Mouse (Mus musculus) embryonic facial prominence, embryonic 10.5 days (tissue): ENCODE data around the gene 3110082I17Rik. TPM values are rescaled to one million over a fixed set of nuclear protein-coding genes. Genes with fewer than 3 reads are reported as not detected.
A peak's percentile ranks its signal among the peaks of the same experiment; 100 is the strongest.

Source experiments
- DNase-seq: peaks from one replicate; pipeline ENCODE4 v3.0.0-alpha.2; 2017; ENCODE audit warnings: low spot score
- H3K27ac ChIP-seq: fragments of 300-500 bp; sonication (generic); replicated peaks from 2 replicates; pipeline ENCODE4 v1.5.1; 2016; ENCODE audit warnings: mild to moderate bottlenecking
- H3K27me3 ChIP-seq: fragments of 300-500 bp; sonication (generic); replicated peaks from 2 replicates; pipeline ENCODE4 v1.6.1; 2016; ENCODE audit warnings: low read depth, mild to moderate bottlenecking; ENCODE audit not compliant: poor library complexity, severe bottlenecking
- H3K36me3 ChIP-seq: fragments of 300-500 bp; sonication (generic); replicated peaks from 2 replicates; pipeline ENCODE4 v1.6.1; 2016; ENCODE audit warnings: mild to moderate bottlenecking, moderate library complexity
- H3K4me1 ChIP-seq: fragments of 300-500 bp; sonication (generic); 2 replicates; pipeline ENCODE4 v1.6.1; 2016
- H3K4me3 ChIP-seq: fragments of 300-500 bp; sonication (generic); 2 replicates; pipeline ENCODE4 v1.5.1; 2016; ENCODE audit warnings: mild to moderate bottlenecking, moderate library complexity
- H3K9me3 ChIP-seq: fragments of 300-500 bp; sonication (generic); 2 replicates; pipeline ENCODE4 v1.6.1; 2016; ENCODE audit warnings: mild to moderate bottlenecking
- WGBS: fragments of 180-500 bp; shearing (Covaris S2); methylation state at CpG from one replicate; pipeline ENCODE4 v1.1.7; 2016; 5-methylcytosine and 5-hydroxymethylcytosine counted together
- polyA plus RNA-seq: library from polyadenylated mRNA; unstranded; fragments of >200 nt; fragmentation: Nextera tagmentation; extraction: Ambion mirVana; gene quantifications from 2 replicates; pipeline ENCODE4 v1.2.1, GENCODE M21; 2016

The 3110082I17Rik gene
- polyA plus RNA-seq, 1 experiment from 2014 or later, result 58.5 TPM

DNA sequence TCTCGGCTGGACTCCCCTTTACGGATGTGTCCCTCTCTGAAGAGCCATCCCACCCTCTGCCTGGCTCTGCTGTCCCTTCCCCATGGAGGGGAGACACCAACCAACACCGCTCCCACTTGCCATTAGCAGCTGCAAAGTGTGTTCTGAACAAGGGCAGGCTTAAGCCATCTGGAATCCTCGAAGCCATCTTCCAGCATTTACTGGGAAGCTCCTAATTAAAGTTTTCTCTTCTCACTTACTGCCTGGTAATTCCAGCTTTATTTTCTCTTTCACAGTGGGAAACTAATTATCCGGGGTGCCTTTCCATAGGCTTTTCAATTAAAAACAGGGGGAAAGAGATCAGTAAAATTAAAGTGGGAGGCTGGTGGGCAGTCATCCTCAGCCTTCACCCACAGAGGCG is 28.0 kb downstream of the 3110082I17Rik start:
- no peaks in the 10 kb centered on the region for H3K9me3 ChIP-seq
- H3K4me3 ChIP-seq, result no peak overlapping the region
- 51% methylated on average over 6 of the region's 6 CpGs for WGBS
- peaks cover 47% of the 10 kb centered on the region for H3K4me1 ChIP-seq
- no peak overlapping the region for H3K27ac ChIP-seq
- no peaks in the 10 kb centered on the region for H3K27me3 ChIP-seq
- peaks cover 10% of the 10 kb centered on the region for H3K36me3 ChIP-seq
- DNase-seq, result no peak

DNA sequence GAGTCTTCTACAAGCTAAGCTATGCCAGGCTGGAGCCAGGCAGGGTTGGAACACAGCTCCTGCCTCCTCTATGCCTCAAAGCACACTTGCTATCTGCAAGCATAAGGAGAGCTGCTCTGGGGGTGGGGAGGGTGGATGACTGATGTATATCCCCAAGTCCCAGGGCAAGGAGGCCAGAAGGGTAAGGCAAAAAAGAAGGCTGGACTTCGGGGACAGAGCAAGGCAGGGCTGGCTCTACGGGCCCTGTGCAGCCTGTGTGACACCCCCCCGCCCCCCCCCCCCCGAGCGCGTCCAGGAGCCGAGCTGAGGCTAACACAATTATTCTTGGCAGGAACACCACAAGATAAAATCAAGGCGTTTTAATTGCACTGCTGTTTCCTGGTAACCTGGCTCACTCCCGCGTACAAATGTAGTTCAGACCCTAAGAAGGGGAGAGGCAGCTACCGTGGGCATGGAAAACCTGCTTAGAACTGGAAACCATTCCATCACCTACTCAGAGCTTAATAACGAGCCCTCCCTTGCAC is 30.4 kb downstream of the 3110082I17Rik start:
- H3K36me3 ChIP-seq, result peaks cover 12% of the 10 kb centered on the region; the same call in 1 of the 2 replicates
- no peaks in the 10 kb centered on the region for H3K9me3 ChIP-seq
- peaks cover 38% of the 10 kb centered on the region for H3K4me1 ChIP-seq
- DNase-seq, result no peak
- no peak overlapping the region for H3K27ac ChIP-seq
- H3K27me3 ChIP-seq, result no peaks in the 10 kb centered on the region
- no peak overlapping the region for H3K4me3 ChIP-seq
- 70% methylated on average over 12 of the region's 12 CpGs for WGBS

DNA sequence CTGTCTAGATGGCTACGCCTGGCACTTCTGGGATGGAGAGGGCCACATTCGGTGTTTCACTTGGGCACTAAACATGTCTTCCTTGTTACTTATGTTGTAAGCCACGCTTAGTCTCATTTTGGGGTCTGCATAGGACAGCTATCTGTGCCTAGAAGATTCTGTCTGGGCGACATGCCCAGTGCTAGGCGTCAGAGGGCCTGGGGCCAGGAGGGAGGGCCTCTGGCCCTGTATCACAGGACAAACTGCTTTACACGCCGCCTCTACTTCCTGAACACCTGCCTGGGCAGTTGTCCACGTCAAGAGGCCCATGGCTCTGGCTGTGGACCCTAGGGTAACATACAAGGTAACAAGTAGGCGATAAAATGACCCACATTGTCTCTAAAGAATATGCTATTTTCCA is 32.3 kb downstream of the 3110082I17Rik start:
- H3K4me3 ChIP-seq, result no peak overlapping the region
- DNase-seq, result no peak
- WGBS, result 90% methylated on average over 9 of the region's 9 CpGs
- H3K27me3 ChIP-seq, result no peaks in the 10 kb centered on the region
- H3K36me3 ChIP-seq, result peaks cover 12% of the 10 kb centered on the region; the same call in 1 of the 2 replicates
- H3K4me1 ChIP-seq, result peaks cover 34% of the 10 kb centered on the region
- no peaks in the 10 kb centered on the region for H3K9me3 ChIP-seq
- H3K27ac ChIP-seq, result no peak overlapping the region

DNA sequence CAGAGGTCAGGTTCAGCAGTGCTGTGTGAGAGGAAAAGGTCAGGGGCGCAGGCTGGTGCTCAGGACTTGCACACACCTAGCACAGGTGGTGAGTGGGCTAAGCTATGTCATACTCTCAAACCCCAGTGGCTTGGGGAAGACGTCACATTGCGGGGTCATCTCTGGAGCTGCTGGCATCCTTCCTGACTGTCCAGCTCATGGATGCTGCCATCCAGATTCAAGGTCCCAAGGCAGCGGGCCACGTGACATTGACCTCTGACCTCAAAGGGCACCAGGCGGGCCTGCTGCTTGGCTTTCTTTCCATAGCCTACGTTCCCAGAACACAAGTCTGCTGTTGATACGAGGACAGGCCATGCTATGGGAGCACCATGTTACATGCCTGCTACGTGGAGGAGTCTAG is 33.3 kb downstream of the 3110082I17Rik start:
- Histone ChIP-seq H3K9me3 (no peaks in the 10 kb centered on the region), H3K27me3 (no peaks in the 10 kb centered on the region), H3K27ac (no peak overlapping the region), H3K4me3 (no peak overlapping the region), H3K4me1 (peaks cover 32% of the 10 kb centered on the region), H3K36me3 (peaks cover 12% of the 10 kb centered on the region; the same call in 1 of the 2 replicates)
- WGBS, result 82% methylated on average over 9 of the region's 9 CpGs
- no peak for DNase-seq

DNA sequence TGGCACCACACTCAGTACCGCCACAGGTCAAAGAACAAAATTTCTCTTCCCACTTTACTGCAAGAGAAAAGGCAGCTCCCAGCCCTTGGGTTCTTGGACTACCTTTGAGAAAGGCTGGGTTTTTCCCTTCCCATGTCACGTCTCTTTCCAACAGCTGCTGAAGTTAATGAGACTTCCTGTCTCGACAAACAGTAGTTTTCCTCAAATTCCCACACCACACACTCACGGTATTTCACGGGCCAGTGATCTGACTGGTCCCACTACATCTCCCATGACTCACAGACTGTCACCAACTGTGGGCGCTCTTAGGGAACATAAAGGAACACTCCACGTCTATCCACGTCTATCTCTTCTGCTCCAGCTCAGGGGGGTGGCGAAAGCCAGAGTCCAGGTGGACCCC is 35.1 kb downstream of the 3110082I17Rik start:
- H3K27ac ChIP-seq, result no peak overlapping the region
- H3K4me1 ChIP-seq, result peaks cover 20% of the 10 kb centered on the region
- no peak overlapping the region for H3K4me3 ChIP-seq
- H3K27me3 ChIP-seq, result no peaks in the 10 kb centered on the region
- 86% methylated on average over 9 of the region's 9 CpGs for WGBS
- DNase-seq, result no peak
- H3K36me3 ChIP-seq, result peaks cover 12% of the 10 kb centered on the region; the same call in 1 of the 2 replicates
- no peaks in the 10 kb centered on the region for H3K9me3 ChIP-seq

DNA sequence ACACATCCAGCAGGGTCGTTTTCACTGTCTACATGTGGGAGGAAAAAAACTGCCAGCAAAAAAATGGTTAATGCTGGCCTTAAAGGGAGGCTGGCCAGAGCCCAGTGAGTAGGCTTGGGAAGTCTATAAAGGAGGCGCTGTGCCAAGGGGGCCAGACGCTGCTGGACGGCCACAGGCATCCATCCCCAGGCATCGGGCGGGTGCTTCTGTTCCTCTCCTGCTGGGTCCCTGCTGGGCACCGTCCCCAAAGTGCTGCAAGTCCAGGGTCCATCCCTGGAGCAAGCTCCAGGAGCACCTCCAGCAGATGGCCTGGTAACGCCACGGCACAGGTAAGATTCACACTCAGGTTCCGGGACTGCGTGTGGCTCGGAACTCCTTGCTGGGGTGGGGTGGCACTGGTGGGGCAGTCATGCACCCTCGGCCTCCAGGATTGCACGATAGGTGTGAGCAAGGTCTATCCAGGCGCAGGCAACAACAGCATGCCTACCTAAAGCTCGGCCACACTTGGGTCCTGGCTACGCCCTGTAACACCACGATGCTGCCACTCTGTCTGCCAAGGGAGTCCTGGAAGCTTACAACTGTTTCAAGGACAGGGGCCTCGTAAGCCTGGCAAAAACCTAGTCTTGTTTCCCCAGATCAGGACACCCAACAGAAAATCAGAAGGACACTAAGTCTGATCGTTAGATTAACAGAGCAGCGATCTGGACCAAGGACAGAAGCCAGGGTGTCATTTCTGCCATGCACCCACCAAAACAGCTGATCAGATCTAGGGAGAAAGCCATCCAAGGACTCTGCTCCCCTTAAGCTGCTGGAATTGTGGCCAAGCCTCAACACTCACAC is 37.1 kb downstream of the 3110082I17Rik start, which contains the start of gene Gper1:
Gene Gper1, plus strand, starts transcription at position 126 of the 840 bp plus-strand sequence.
- 63% methylated on average over 21 of the region's 21 CpGs for WGBS
- H3K27ac ChIP-seq, result 0 out of 2 replicates have a peak within 1 kb of the TSS, but pooled peaks have one; percentile 44
- peaks cover 18% of the 10 kb centered on the region for H3K4me1 ChIP-seq
- no peak within 1 kb of the TSS for H3K4me3 ChIP-seq
- no peak for DNase-seq
- no peaks in the 10 kb centered on the region for H3K9me3 ChIP-seq
- H3K36me3 ChIP-seq, result peaks cover 12% of the 10 kb centered on the region; the same call in 1 of the 2 replicates
- H3K27me3 ChIP-seq, result no peaks in the 10 kb centered on the region

DNA sequence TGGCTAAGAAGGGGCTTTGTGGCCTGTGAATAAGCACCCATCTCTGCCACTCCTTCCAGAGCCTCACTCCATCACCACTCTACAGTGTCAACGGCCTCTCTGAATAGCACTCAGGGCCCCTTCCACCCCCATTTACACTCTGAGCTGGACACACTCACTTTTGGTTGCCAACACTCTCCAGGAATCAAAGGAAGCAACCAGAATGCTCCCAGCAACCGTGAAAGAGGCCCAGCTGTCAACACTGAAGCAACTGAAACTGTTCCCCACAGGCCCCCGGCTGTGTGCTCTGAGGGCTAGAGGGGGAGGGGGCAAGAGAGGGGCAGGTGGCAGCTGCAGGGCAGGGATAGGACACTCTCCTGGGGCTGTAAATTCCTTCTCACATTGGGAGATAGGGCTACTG is 41.7 kb downstream of the 3110082I17Rik start:
- Histone ChIP-seq H3K4me1 (peaks cover 20% of the 10 kb centered on the region), H3K36me3 (peaks cover 29% of the 10 kb centered on the region), H3K4me3 (no peak overlapping the region), H3K27ac (peak overlapping the region; percentile 54), H3K9me3 (0 out of 2 replicates have a peak, but pooled peaks cover 5% of the 10 kb centered on the region), H3K27me3 (no peaks in the 10 kb centered on the region)
- WGBS, result 40% methylated on average over 3 of the region's 3 CpGs
- DNase-seq, result no peak

DNA sequence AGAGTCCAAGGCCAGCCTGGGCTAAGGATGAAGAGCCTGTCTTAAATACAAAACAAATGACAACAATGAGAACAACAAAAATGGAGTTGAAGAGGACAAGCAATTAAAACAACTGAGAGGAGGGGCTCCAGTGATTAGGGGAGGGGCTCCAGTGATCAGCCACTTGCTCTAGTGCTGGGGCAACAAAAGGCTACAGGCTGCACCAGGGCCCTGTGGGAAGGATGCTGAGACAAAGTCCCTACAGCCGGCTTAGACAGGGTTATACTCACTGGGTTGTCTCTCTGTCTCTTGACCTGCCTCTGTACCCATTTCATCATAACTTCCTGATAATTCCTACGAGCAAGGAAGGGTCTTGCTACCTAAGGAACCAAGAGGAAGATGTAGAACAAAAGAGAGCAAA is 42.2 kb downstream of the 3110082I17Rik start:
- Histone ChIP-seq H3K27ac (peak overlapping the region; percentile 54), H3K27me3 (no peaks in the 10 kb centered on the region), H3K9me3 (0 out of 2 replicates have a peak, but pooled peaks cover 5% of the 10 kb centered on the region), H3K4me3 (no peak overlapping the region), H3K4me1 (peaks cover 16% of the 10 kb centered on the region), H3K36me3 (peaks cover 29% of the 10 kb centered on the region)
- DNase-seq, result no peak
- WGBS, result 83% methylated on average over 2 of the region's 2 CpGs

DNA sequence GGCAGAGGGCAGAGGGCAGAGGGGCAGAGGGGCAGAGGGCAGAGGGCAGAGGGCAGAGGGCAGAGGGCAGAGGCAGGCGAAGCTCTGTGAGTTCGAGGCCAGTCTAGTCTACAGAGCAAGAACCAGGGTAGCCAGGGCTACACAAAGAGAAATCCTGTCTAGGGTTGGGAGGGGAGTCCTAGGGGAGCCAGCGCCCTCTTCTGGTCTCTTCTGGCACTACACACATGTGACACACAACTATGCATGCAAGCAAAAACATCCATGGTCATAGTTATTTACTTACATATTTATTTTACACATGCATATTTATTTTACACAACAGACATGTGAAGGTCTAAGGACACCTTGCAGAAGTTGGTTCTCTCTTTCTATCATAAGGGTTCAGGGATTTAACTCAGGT is 42.8 kb downstream of the 3110082I17Rik start:
- H3K36me3 ChIP-seq, result peaks cover 29% of the 10 kb centered on the region
- 87% methylated on average over 3 of the region's 3 CpGs for WGBS
- H3K9me3 ChIP-seq, result 0 out of 2 replicates have a peak, but pooled peaks cover 5% of the 10 kb centered on the region
- H3K4me3 ChIP-seq, result no peak overlapping the region
- no peaks in the 10 kb centered on the region for H3K27me3 ChIP-seq
- peaks cover 14% of the 10 kb centered on the region for H3K4me1 ChIP-seq
- no peak overlapping the region for H3K27ac ChIP-seq
- DNase-seq, result no peak

DNA sequence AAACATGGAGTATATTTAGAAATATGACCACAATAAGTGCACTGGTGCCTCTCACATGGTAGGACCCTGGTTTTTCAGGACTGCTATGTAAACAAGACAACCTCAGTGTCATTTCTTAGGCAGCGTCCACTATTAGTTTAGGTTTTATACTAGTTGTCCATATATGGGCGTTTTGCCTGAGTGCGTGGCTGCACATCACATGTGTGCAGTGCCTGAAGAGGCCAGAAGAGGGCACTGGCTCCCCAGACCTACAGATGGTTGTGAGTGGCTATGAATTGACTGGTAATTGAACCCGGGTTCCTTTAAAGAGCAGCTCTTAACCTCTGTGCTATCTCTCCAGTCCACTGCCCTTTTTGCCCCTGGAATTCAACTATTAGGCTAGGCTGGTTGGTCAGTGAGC is 43.4 kb downstream of the 3110082I17Rik start:
- 94% methylated on average over 4 of the region's 4 CpGs for WGBS
- Histone ChIP-seq H3K9me3 (0 out of 2 replicates have a peak, but pooled peaks cover 5% of the 10 kb centered on the region), H3K27ac (no peak overlapping the region), H3K36me3 (peaks cover 29% of the 10 kb centered on the region), H3K27me3 (no peaks in the 10 kb centered on the region), H3K4me3 (no peak overlapping the region), H3K4me1 (peaks cover 17% of the 10 kb centered on the region)
- no peak for DNase-seq

DNA sequence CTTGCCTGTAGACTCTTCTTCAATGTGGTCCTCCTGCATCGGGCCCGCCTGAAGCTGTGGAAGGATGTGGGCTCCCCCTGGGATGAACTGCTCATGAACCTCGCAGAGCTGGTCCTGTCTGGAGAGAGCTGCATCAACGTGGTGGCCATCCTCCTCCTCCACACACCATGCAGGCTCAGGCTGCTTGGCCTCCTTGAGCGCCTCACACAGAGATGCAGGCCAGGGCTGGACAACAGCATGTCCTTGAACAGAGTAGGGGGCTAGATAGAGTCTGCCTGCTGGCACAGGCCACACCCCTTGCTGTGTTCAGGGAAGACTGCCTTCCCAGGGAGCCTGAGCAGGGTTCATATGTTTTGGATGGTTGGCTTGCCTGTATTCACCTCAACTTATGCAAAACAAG is 45.3 kb downstream of the 3110082I17Rik start:
- Histone ChIP-seq H3K27me3 (no peaks in the 10 kb centered on the region), H3K27ac (no peak overlapping the region), H3K36me3 (peaks cover 29% of the 10 kb centered on the region), H3K4me3 (no peak overlapping the region), H3K9me3 (0 out of 2 replicates have a peak, but pooled peaks cover 5% of the 10 kb centered on the region), H3K4me1 (peaks cover 23% of the 10 kb centered on the region)
- 93% methylated on average over 5 of the region's 5 CpGs for WGBS
- DNase-seq, result no peak

DNA sequence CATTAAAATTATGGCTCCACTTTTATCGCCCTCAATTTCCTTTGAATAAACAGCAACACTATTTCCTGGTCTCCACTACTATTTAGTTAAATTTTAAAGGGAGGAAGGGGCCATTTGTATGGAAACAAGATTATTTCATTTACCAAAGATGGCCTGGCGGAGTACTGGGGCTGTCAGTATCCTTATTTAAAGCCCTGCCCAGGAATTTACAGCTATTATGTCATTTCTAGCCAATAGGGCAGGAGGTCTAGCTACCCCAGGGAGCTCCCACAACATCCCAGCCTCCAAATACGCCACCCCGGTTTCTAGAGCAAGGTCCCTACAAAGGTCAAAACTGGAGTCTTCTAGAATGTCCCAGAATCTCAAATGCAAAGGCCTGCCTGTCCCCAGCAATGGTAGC is 46.8 kb downstream of the 3110082I17Rik start:
- H3K9me3 ChIP-seq, result 0 out of 2 replicates have a peak, but pooled peaks cover 5% of the 10 kb centered on the region
- peaks cover 29% of the 10 kb centered on the region for H3K36me3 ChIP-seq
- H3K27me3 ChIP-seq, result no peaks in the 10 kb centered on the region
- WGBS, result 89% methylated on average over 4 of the region's 4 CpGs
- peaks cover 19% of the 10 kb centered on the region for H3K4me1 ChIP-seq
- DNase-seq, result no peak
- H3K27ac ChIP-seq, result no peak overlapping the region
- no peak overlapping the region for H3K4me3 ChIP-seq
